Mouse (Mus musculus): ENCODE data around the gene Zbtb22. TPM values are rescaled to one million over a fixed set of nuclear protein-coding genes. Genes with fewer than 3 reads are reported as not detected.

Gene Zbtb22
- polyA plus RNA-seq, 1 experiment from 2014 or later, result 14.9 TPM

DNA sequence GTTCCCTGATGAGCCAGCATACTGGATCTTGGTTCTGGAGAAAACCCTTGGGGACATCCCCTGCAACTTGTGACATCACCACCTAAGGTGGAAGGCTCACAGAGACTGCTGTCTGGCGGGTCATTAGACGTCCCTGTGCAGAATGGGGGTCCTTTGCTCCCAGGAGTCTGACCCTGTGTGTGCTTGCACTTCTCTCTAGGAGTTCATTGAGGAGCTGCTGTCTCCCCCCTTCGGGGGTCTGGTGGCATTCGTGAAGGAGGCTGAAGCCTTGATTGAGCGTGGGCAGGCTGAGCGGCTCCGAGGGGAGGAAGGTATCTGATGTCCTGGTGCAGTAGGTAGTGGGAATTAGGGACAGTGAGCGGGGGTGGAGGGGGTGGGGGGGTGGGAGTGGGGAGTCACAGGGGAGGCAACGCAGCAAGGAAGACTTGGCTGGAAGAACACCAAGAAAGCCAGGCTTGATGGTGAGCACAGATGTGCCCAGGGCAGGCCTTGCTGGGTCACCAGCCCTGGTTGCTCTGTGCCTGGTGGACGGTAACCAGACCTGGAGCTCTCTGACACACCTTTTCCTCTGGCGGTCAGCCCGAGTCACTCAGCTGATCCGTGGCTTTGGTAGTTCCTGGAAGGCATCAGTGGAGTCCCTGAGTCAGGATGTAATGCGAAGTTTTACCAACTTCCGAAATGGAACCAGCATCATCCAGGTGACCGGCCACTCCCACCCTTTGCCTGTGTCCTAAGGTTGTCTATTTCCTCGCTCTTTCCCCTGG lies 49.6 kb downstream of the Zbtb22 start:
- DNase-seq (ENCODE audit: low spot score), result no peak

DNA sequence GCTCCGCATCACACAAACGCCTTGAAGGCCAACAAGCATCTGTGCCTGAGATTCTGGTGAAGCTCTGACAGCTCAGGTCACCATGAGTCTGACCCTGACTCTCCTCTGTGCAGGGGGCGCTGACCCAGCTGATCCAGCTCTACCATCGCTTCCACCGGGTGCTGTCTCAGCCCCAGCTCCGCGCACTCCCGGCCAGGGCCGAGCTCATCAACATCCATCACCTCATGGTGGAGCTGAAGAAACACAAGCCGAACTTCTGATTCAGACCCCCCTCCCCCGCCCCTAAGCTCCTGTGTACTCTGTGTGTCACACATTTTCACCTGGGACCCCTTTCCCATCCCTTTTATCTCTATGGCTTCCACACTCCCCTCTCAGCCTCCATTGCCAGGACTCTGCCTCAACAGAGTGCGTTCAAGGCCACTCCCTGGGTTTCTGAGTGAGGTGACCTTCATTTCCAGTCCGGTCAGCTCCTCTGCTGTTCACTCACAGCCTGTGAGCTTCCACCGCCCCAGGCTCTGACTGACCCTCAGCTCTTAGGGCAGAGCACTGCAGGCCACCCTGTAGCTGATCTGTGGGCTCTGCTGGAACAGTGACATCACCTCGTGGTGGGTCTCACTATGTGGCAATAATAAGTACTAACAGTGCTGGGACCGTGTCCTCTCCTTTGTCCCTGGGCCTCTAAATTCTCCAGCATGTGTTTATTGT lies 50.3 kb downstream of the Zbtb22 start:
- no peak for DNase-seq (ENCODE audit: low spot score)

DNA sequence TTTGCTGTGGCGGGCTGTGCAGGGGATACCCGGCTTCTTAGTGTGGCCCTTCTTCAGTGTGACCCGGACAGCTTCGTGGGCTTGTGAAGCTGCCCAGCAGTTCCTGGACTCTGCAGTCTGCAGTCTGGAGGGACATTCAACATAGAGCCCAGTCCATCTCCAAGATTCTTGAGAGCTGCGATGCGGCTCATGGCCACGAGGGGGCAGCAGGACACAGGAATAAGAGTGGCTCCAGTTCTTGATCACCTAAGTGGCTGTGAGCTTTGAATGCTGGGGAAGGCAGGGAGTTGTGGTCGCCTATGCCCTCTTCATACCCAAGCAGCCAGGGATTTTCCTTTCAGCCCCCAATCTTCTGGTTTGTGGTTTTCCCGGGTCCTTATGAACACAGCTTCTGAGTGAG lies 52.8 kb downstream of the Zbtb22 start:
- DNase-seq (ENCODE audit: low spot score), result peak; percentile 87

Small RNA genes lying within 50 kb of the gene (microRNA-seq; reads per million reads assigned to microRNA genes)
- not detected for gene Gm27740 (ENCODE audit: borderline number of aligned reads)

Other genes starting within 250 kb of the Zbtb22 start
- 317 and 345 TPM in 2 replicates for gene Hnrnpm, start 229.0 kb upstream of the Zbtb22 start, polyA plus RNA-seq (2015; fragmentation: Nextera tagmentation; extraction: Ambion mirVana)
- gene March2, start 197.2 kb upstream of the Zbtb22 start, polyA plus RNA-seq (2015; fragmentation: Nextera tagmentation; extraction: Ambion mirVana), result 83.3 and 90.7 TPM in 2 replicates
- 214 and 227 TPM in 2 replicates for gene Rab11b, start 155.4 kb upstream of the Zbtb22 start, polyA plus RNA-seq (2015; fragmentation: Nextera tagmentation; extraction: Ambion mirVana)
- gene Angptl4, start 134.1 kb upstream of the Zbtb22 start, polyA plus RNA-seq (2015; fragmentation: Nextera tagmentation; extraction: Ambion mirVana), result 28.7 and 36.7 TPM in 2 replicates
- gene Kank3, start 105.4 kb upstream of the Zbtb22 start, polyA plus RNA-seq (2015; fragmentation: Nextera tagmentation; extraction: Ambion mirVana), result 19.1 and 22.0 TPM in 2 replicates
- 1,516 and 1,544 TPM in 2 replicates for gene Rps28, start 91.3 kb upstream of the Zbtb22 start, polyA plus RNA-seq (2015; fragmentation: Nextera tagmentation; extraction: Ambion mirVana)
- 464 TPM in 2 replicates for gene Ndufa7, start 91.3 kb upstream of the Zbtb22 start, polyA plus RNA-seq (2015; fragmentation: Nextera tagmentation; extraction: Ambion mirVana)
- 35.1 and 35.2 TPM in 2 replicates for gene Cd320, start 72.8 kb upstream of the Zbtb22 start, polyA plus RNA-seq (2015; fragmentation: Nextera tagmentation; extraction: Ambion mirVana)
- not detected in 2 replicates for gene Gm7029, start 42.1 kb upstream of the Zbtb22 start, polyA plus RNA-seq (2015; fragmentation: Nextera tagmentation; extraction: Ambion mirVana)
- gene Kifc1, start 25.2 kb upstream of the Zbtb22 start, polyA plus RNA-seq (2015; fragmentation: Nextera tagmentation; extraction: Ambion mirVana), result 5.9 and 6.8 TPM in 2 replicates
- 1.6 and 1.9 TPM in 2 replicates for gene Platr17, start 10.8 kb upstream of the Zbtb22 start, polyA plus RNA-seq (2015; fragmentation: Nextera tagmentation; extraction: Ambion mirVana)
- 62.9 and 67.8 TPM in 2 replicates for gene Daxx, start 6.5 kb upstream of the Zbtb22 start, polyA plus RNA-seq (2015; fragmentation: Nextera tagmentation; extraction: Ambion mirVana)
- gene Tapbp, start within 50 bp of the Zbtb22 start, polyA plus RNA-seq (2015; fragmentation: Nextera tagmentation; extraction: Ambion mirVana), result 131 and 140 TPM in 2 replicates
- gene Rgl2, start 13.6 kb downstream of the Zbtb22 start, polyA plus RNA-seq (2015; fragmentation: Nextera tagmentation; extraction: Ambion mirVana), result 37.5 and 42.3 TPM in 2 replicates
- gene Pfdn6, start 24.4 kb downstream of the Zbtb22 start, polyA plus RNA-seq (2015; fragmentation: Nextera tagmentation; extraction: Ambion mirVana), result 218 and 225 TPM in 2 replicates
- gene Wdr46, start 24.8 kb downstream of the Zbtb22 start, polyA plus RNA-seq (2015; fragmentation: Nextera tagmentation; extraction: Ambion mirVana), result 20.6 and 25.5 TPM in 2 replicates
- 13.3 and 15.8 TPM in 2 replicates for gene B3galt4, start 35.6 kb downstream of the Zbtb22 start, polyA plus RNA-seq (2015; fragmentation: Nextera tagmentation; extraction: Ambion mirVana)
- 43.6 and 46.1 TPM in 2 replicates for gene Vps52, start 39.9 kb downstream of the Zbtb22 start, polyA plus RNA-seq (2015; fragmentation: Nextera tagmentation; extraction: Ambion mirVana)
- 2,265 and 2,338 TPM in 2 replicates for gene Rps18, start 40.1 kb downstream of the Zbtb22 start, polyA plus RNA-seq (2015; fragmentation: Nextera tagmentation; extraction: Ambion mirVana)
- 528 and 569 TPM in 2 replicates for gene H2-K1, start 84.4 kb downstream of the Zbtb22 start, polyA plus RNA-seq (2015; fragmentation: Nextera tagmentation; extraction: Ambion mirVana)
- gene Ring1, start 108.8 kb downstream of the Zbtb22 start, polyA plus RNA-seq (2015; fragmentation: Nextera tagmentation; extraction: Ambion mirVana), result 14.5 and 20.9 TPM in 2 replicates
- gene H2-Ke6, start 112.2 kb downstream of the Zbtb22 start, polyA plus RNA-seq (2015; fragmentation: Nextera tagmentation; extraction: Ambion mirVana), result 77.4 and 82.2 TPM in 2 replicates
- 90.5 and 96.5 TPM in 2 replicates for gene Slc39a7, start 115.8 kb downstream of the Zbtb22 start, polyA plus RNA-seq (2015; fragmentation: Nextera tagmentation; extraction: Ambion mirVana)
- 47.1 and 48.9 TPM in 2 replicates for gene Rxrb, start 115.9 kb downstream of the Zbtb22 start, polyA plus RNA-seq (2015; fragmentation: Nextera tagmentation; extraction: Ambion mirVana)
- gene Col11a2, start 123.5 kb downstream of the Zbtb22 start, polyA plus RNA-seq (2015; fragmentation: Nextera tagmentation; extraction: Ambion mirVana), result 1.1 and 1.5 TPM in 2 replicates
- 55.0 and 57.1 TPM in 2 replicates for gene H2-Oa, start 176.4 kb downstream of the Zbtb22 start, polyA plus RNA-seq (2015; fragmentation: Nextera tagmentation; extraction: Ambion mirVana)
- gene H2-DMa, start 203.6 kb downstream of the Zbtb22 start, polyA plus RNA-seq (2015; fragmentation: Nextera tagmentation; extraction: Ambion mirVana), result 113 and 114 TPM in 2 replicates
- 98.3 and 107 TPM in 2 replicates for gene Brd2, start 206.7 kb downstream of the Zbtb22 start, polyA plus RNA-seq (2015; fragmentation: Nextera tagmentation; extraction: Ambion mirVana)
- gene H2-DMb2, start 227.4 kb downstream of the Zbtb22 start, polyA plus RNA-seq (2015; fragmentation: Nextera tagmentation; extraction: Ambion mirVana), result 57.8 and 62.9 TPM in 2 replicates
- 39.8 and 42.2 TPM in 2 replicates for gene H2-DMb1, start 237.2 kb downstream of the Zbtb22 start, polyA plus RNA-seq (2015; fragmentation: Nextera tagmentation; extraction: Ambion mirVana)

Data from thymus, postnatal 0 days (tissue).